Mouse (Mus musculus) hindbrain, embryonic 11.5 days (tissue): ENCODE results near the gene Adamts7. TPM values are rescaled to one million over a fixed set of nuclear protein-coding genes. Genes with fewer than 3 reads are reported as not detected.

Experiments used
- ATAC-seq: fragments of 200-750 bp; cut with Nextera tagmentation; 2 replicates; pipeline ENCODE4 v1.8.0; 2017; ENCODE audit warnings: mild to moderate bottlenecking, moderate TSS enrichment, moderate library complexity; ENCODE audit not compliant: low FRiP score
- DNase-seq: peaks from one replicate; pipeline ENCODE4 v3.0.0-alpha.2; 2015; ENCODE audit warnings: low spot score
- H3K27ac ChIP-seq: fragments of 300-500 bp; sonication (generic); 2 replicates; pipeline ENCODE4 v1.5.1; 2014; ENCODE audit warnings: mild to moderate bottlenecking, low read depth, low read length
- H3K27me3 ChIP-seq: fragments of 300-500 bp; sonication (generic); 2 replicates; pipeline ENCODE4 v1.6.1; 2014; ENCODE audit warnings: mild to moderate bottlenecking, low read length, moderate library complexity, mixed read lengths; ENCODE audit not compliant: control insufficient read depth, insufficient read depth
- H3K36me3 ChIP-seq: fragments of 300-500 bp; sonication (generic); 2 replicates; pipeline ENCODE4 v1.6.1; 2014; ENCODE audit warnings: mild to moderate bottlenecking, low read length, moderate library complexity, mixed read lengths; ENCODE audit not compliant: control insufficient read depth, insufficient read depth
- H3K4me1 ChIP-seq: fragments of 300-500 bp; sonication (generic); replicated peaks from 2 replicates; pipeline ENCODE4 v1.6.1; 2014; ENCODE audit warnings: low read length, mixed read lengths; ENCODE audit not compliant: control insufficient read depth, insufficient read depth
- H3K4me2 ChIP-seq: fragments of 300-500 bp; sonication (generic); replicated peaks from 2 replicates; pipeline ENCODE4 v1.6.1; 2014; ENCODE audit warnings: mild to moderate bottlenecking, low read depth, low read length
- H3K4me3 ChIP-seq: fragments of 300-500 bp; sonication (generic); 2 replicates; pipeline ENCODE4 v1.5.1; 2014; ENCODE audit warnings: low read depth, low read length
- H3K9ac ChIP-seq: fragments of 300-500 bp; sonication (generic); 2 replicates; pipeline ENCODE4 v1.6.1; 2014; ENCODE audit warnings: low read depth, low read length
- H3K9me3 ChIP-seq: fragments of 300-500 bp; sonication (generic); 2 replicates; pipeline ENCODE4 v1.6.1; 2016; ENCODE audit warnings: low read length; ENCODE audit not compliant: control insufficient read depth
- WGBS: fragments of 180-500 bp; shearing (Covaris S2); extraction: QIAGEN DNeasy Blood & Tissue Kit; methylation state at CpG from one replicate; pipeline ENCODE4 v1.1.7; 2014; 5-methylcytosine and 5-hydroxymethylcytosine counted together
- polyA plus RNA-seq: library from polyadenylated mRNA; unstranded; fragments of >200 nt; fragmentation: Nextera tagmentation; extraction: Ambion mirVana; gene quantifications from 2 replicates; pipeline ENCODE4 v1.2.1, GENCODE M21; 2014

Gene Adamts7
- polyA plus RNA-seq, result 10.3 and 10.4 TPM in 2 replicates

DNA sequence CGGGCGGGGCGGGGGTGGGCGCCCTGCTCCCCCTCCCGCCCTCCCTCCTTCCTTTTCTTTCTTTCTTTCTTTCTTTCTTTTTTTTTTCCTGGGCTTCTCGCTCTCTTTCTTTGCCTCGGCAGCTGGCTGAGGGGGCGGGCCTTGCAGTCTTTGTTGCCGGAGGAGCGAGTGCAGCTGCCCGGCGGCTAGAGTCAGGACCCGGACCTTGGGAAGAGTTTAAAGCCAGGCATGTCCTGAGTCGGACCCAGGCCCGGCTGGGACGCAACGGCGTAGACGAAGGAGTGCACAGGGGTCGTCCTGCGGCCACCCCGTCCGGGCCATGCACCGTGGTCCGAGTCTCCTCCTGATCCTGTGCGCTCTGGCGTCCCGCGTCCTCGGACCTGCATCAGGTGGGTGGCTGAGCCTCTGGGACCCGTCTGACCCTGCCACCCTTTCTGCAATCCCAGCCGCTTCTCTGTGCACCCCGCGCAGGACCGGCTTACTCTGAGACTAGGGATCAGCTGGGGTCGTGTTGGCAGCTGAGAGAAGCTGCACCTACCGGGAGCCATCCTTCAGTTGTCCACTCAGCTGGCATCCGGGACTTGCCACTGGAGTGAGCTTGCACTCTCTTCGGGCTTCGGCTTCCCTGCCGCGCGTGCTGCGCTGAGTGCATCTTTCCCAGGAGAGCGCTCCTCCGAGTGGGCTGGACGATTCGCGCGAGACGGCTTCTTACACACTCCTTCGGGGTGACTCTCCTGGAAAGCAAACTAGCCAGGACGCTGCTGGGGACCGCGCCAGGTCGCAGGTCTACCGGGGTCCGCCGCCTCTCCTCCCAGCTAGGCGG is at the start of gene Adamts7:
TSS of gene Adamts7 (plus strand) at position 144 of the 823 bp plus-strand sequence.
- H3K27ac ChIP-seq, result peak within 1 kb of the TSS; percentile 54
- peak within 1 kb of the TSS; percentile 89 for H3K4me2 ChIP-seq
- WGBS, result under 1% methylated on average over 54 of the region's 60 CpGs
- ATAC-seq, result peak; percentile 83
- no peaks in the 10 kb centered on the region for H3K27me3 ChIP-seq
- 0 out of 2 replicates have a peak, but pooled peaks cover 2% of the 10 kb centered on the region for H3K4me1 ChIP-seq
- H3K4me3 ChIP-seq, result peak within 1 kb of the TSS; percentile 69
- H3K9me3 ChIP-seq, result no peaks in the 10 kb centered on the region
- H3K36me3 ChIP-seq, result no peaks in the 10 kb centered on the region
- H3K9ac ChIP-seq, result peak within 1 kb of the TSS; percentile 77
- peak; percentile 76 for DNase-seq

- peak overlapping the region; percentile 94 for H3K4me3 ChIP-seq
- WGBS, result 3% methylated on average over 13 of the region's 13 CpGs
- peak overlapping the region; percentile 99 for H3K9ac ChIP-seq
These were observed 49.7 kb upstream of the Adamts7 start for GRCm38 (mm10) chr9:90113151-90113550.

DNA sequence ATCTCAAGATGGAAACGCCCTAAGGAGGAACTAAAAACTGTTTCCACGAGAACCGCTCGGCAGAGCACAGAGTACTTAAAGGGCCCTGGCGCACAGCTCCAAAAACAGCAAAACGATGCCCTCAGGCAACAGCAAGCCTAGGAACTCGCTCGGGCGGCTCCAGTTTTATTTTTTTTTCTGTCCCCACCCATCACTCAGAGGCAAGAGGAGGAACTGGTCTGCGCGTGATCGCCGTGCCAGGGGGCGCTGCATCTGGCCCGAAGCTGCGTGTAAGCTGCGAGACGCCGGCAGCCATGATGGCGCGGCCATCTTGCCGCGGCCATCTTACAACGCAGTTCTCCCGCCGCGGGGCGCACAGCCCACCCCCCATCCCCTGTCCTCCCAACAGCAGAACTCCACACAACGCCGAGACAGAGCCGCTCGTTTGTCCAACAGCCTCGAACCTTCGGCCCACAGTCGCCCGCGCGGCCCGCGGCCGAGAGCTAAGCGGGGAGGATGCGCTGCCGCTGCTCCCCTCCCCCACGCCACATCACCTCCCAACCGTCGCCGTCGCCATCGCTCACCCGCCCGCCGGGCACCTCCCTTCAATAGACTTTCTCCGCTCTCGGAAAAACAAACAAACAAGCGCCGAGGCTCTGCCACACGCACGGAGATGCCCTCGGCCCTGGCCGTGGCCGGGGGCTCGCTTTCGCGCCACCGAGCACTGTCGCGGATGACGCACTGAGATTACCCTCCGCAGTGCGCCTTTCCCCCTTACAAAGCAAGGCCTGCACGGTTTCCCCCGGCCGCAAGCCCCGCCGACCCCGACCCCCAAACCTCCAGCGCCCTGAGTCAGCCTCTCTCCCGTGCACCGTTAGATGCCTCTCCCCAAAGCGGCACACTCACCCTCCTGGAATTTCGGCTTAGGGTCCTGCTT is 49.0 kb upstream of the Adamts7 start:
- Histone ChIP-seq H3K27ac (peak overlapping the region; percentile 93), H3K4me1 (no peaks in the 10 kb centered on the region), H3K36me3 (no peaks in the 10 kb centered on the region), H3K4me3 (peak overlapping the region; percentile 94), H3K27me3 (no peaks in the 10 kb centered on the region), H3K4me2 (peak overlapping the region; percentile 72), H3K9me3 (no peaks in the 10 kb centered on the region), H3K9ac (peak overlapping the region; percentile 99)
- under 1% methylated on average over 77 of the region's 82 CpGs for WGBS
- DNase-seq (peak; percentile 89), ATAC-seq (peak; percentile 73)

More at GRCm38 (mm10) chr9:90113151-90113550, 49.7 kb upstream of the Adamts7 start:
- Histone ChIP-seq H3K27me3 (no peaks in the 10 kb centered on the region), H3K4me1 (no peaks in the 10 kb centered on the region), H3K27ac (no peak overlapping the region; the same call in 1 of the 2 replicates), H3K36me3 (no peaks in the 10 kb centered on the region), H3K9me3 (no peaks in the 10 kb centered on the region), H3K4me2 (peak overlapping the region; percentile 72)
- DNase-seq (no peak), ATAC-seq (no peak)

- peak within 1 kb of the TSS; percentile 94 for H3K4me3 ChIP-seq
- ATAC-seq (peak; percentile 98), DNase-seq (peak; percentile 95)
- peak within 1 kb of the TSS; percentile 93 for H3K27ac ChIP-seq
- H3K9ac ChIP-seq, result peak within 1 kb of the TSS; percentile 99
- no peaks in the 10 kb centered on the region for H3K4me1 ChIP-seq
- no peaks in the 10 kb centered on the region for H3K36me3 ChIP-seq
- H3K27me3 ChIP-seq, result no peaks in the 10 kb centered on the region
- 1% methylated on average over 39 of the region's 40 CpGs for WGBS
- H3K9me3 ChIP-seq, result no peaks in the 10 kb centered on the region
- peak within 1 kb of the TSS; percentile 72 for H3K4me2 ChIP-seq
These were observed 48.1 kb upstream of the Adamts7 start, which contains the start of gene Morf4l1 for GRCm38 (mm10) chr9:90114567-90115307. Morf4l1 (minus strand) TSS chr9:90114774.

DNA sequence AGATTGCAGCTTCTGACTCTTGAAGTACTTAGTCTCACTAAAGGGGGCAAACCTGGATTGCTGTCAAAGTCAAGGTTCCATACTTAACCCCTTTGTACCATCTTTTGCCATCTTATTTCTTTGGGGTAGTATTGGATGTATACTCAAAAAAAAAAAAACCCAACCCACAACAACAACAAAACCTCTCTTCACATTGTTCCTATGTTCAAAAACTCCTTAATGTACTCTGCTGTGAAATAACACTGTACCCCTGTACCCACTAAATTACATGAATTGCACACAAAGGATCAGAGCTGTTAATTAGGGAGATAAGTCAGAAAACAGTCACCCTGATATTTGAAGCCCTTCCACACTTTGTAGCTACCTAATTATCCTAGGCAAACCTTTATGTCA is 47.6 kb upstream of the Adamts7 start:
- Histone ChIP-seq H3K4me1 (no peaks in the 10 kb centered on the region), H3K27me3 (no peaks in the 10 kb centered on the region), H3K27ac (no peak overlapping the region), H3K9me3 (no peaks in the 10 kb centered on the region), H3K9ac (peak overlapping the region; percentile 99), H3K4me3 (peak overlapping the region; percentile 94; the same call in 1 of the 2 replicates), H3K36me3 (no peaks in the 10 kb centered on the region), H3K4me2 (peak overlapping the region; percentile 66)
- no peak for ATAC-seq
- no peak for DNase-seq

GRCm38 (mm10) chr9:90117234-90117633 is 45.6 kb upstream of the Adamts7 start:
- Histone ChIP-seq H3K36me3 (no peaks in the 10 kb centered on the region), H3K9me3 (no peaks in the 10 kb centered on the region), H3K4me1 (no peaks in the 10 kb centered on the region), H3K27ac (no peak overlapping the region), H3K4me2 (no peak overlapping the region), H3K27me3 (no peaks in the 10 kb centered on the region), H3K4me3 (no peak overlapping the region), H3K9ac (no peak overlapping the region)
- ATAC-seq (no peak), DNase-seq (no peak)

DNA sequence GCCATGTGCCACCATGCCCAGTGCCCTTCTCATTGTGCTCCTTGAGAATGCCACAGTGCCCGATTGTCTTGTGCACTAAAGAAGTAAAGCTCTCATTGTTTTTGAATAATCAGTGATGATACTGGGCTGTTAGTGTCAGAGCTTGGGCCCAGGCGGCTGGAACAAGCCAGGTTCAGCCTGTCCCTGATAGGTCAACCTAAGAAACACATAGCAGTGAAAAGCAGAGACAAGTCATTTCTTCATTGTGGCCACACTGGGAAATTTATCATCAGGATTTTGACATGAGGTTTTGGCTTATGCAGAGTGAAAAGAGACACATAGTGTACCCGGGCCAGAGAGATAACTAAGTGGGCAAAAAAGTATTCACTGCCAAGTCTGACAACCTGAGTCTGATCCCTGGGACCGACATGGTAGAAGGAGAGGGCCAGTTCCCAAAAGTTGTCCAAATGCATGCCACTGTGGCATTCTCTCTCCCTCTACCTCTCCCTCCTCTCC is 40.6 kb upstream of the Adamts7 start:
- Histone ChIP-seq H3K4me1 (no peaks in the 10 kb centered on the region), H3K36me3 (no peaks in the 10 kb centered on the region), H3K4me2 (no peak overlapping the region), H3K4me3 (no peak overlapping the region), H3K27me3 (no peaks in the 10 kb centered on the region), H3K27ac (no peak overlapping the region), H3K9ac (no peak overlapping the region), H3K9me3 (no peaks in the 10 kb centered on the region)
- DNase-seq (no peak), ATAC-seq (no peak)
- 84% methylated on average over 4 of the region's 4 CpGs for WGBS
